Mouse (Mus musculus) left cerebral cortex, postnatal 36 days (tissue): ENCODE measurements around the gene Sh3rf1. TPM values are rescaled to one million over a fixed set of nuclear protein-coding genes. Genes with fewer than 3 reads are reported as not detected.

Experiments
- DNase-seq, 2 experiments: peaks; one replicate each; pipeline ENCODE4 v3.0.0; 2021 to 2022; ENCODE audit warnings: low spot score in 2 of 2, mixed read lengths in 1 of 2
- intact Hi-C: fragments of 180-260 bp; cut with DNase I; formaldehyde crosslinking; loops from one replicate; pipeline ENCODE4 v1.15.1; 2025
- total RNA-seq, 2 experiments: library from RNA; stranded (reverse); gene quantifications; 2 replicates each; pipeline ENCODE4 v1.2.3; 2021

Sh3rf1 gene
- 10 to 100 TPM; 37.5 to 37.8 TPM for total RNA-seq

- intact Hi-C loops = loop anchor here (5.0 to 10.0 kb wide), 3 partner anchors 131 to 263 kb away; partner anchors contain the start of gene Cbr4
- peak; percentile 80 to 84 for DNase-seq
These were observed at the start of gene Sh3rf1 for GRCm38 (mm10) chr8:61223729-61224379. Gene Sh3rf1, plus strand, starts transcription at chr8:61223872.

DNA sequence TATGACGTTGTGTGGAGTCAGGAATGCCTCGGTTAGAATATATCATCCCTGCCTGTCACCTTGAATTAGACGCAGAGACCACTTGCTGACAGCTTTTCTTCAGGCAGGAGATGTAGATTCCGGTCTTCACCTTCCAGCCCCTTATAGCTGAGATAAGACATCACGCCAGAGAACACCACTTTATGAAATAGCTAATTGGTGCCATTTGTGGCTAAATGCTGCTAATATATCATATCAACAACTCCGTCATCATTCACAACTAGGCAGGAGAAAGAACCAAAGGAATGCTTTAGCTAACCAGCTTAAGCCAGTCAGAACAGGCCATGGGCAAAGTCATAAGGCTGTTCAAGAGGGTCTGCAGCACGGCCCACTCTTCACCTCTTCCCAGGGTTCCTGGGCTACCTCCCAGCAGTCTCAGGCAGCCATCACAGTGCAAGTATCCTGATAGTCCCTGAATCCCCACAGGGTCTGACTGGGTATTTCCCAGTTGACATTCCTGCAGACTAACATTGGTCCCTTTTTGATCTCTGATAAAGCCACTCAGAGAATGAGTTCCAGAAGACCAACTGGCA, 49.7 kb upstream of the Sh3rf1 start:
- intact Hi-C loops = no loop called here
- DNase-seq = no peak

- DNase-seq = no peak
- intact Hi-C loops = no loop called here
These were observed 47.8 kb upstream of the Sh3rf1 start for GRCm38 (mm10) chr8:61175876-61176275.

DNA sequence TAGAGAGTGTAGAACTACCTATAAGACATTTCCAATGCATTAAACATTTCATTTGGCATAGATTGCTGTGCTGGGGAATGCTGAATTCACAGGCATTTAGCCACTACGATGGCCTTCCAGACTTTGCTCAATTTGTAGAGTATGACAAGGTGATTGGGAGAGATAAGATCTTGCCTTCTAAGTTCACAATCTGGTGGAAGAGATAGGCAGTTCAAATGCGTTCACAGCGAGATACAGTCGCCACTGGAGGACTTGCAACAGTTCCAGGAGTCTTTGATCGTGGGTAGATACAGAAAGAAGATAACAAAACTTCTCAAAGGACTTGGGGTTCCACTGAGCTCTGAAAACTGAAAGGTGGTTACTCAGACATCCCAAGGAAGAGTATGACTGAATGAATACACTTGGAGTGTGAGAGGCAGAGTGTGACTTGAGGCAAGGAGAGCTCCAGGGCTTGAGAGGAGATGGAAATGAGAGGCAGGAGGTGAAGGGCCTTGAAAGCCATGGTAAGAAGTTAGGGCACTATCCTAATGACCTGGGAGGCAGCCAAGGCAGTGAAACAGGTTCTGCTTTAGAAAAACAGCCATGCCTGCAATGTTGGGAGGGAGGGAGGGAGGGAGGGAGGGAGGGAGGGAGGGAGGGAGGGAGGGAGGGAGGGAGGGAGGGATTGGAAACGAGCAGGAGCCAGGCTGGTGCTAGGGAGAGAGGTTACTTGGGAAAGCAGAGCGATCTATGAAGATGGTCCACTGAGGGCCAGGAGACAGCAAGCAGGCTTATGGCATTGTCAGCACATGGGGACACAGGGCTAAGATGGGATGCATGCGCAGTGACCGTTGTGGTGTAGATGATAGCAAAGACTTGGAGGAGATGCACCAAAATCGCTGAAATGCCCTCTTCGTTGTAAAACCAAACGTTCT, 45.7 kb upstream of the Sh3rf1 start:
- intact Hi-C loops = no loop called here
- DNase-seq = no peak

GRCm38 (mm10) chr8:61178594-61179140, 45.0 kb upstream of the Sh3rf1 start:
- intact Hi-C loops = no loop called here
- DNase-seq = no peak

GRCm38 (mm10) chr8:61181592-61181991, 42.1 kb upstream of the Sh3rf1 start:
- DNase-seq = no peak
- intact Hi-C loops = no loop called here

DNA sequence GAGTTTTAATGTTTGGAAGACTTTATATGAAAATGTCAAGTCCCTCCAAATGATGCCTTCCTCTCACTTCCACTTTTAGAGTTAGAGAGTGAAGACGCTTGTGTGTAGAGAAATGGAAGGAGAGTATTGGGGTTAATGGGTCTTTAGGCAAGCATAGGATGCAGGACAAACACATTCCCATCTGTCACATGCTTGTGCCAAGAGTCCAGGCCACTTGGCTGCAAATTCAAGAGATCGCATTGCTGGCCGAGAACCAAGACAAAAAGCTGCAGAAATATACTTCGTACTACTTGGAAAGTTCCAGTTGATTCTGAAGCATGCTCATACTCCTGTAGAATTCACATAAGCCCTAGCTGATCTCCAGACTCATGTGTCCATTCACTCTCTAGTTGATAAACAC, 41.7 kb upstream of the Sh3rf1 start:
- no peak for DNase-seq
- intact Hi-C loops = no loop called here

DNA sequence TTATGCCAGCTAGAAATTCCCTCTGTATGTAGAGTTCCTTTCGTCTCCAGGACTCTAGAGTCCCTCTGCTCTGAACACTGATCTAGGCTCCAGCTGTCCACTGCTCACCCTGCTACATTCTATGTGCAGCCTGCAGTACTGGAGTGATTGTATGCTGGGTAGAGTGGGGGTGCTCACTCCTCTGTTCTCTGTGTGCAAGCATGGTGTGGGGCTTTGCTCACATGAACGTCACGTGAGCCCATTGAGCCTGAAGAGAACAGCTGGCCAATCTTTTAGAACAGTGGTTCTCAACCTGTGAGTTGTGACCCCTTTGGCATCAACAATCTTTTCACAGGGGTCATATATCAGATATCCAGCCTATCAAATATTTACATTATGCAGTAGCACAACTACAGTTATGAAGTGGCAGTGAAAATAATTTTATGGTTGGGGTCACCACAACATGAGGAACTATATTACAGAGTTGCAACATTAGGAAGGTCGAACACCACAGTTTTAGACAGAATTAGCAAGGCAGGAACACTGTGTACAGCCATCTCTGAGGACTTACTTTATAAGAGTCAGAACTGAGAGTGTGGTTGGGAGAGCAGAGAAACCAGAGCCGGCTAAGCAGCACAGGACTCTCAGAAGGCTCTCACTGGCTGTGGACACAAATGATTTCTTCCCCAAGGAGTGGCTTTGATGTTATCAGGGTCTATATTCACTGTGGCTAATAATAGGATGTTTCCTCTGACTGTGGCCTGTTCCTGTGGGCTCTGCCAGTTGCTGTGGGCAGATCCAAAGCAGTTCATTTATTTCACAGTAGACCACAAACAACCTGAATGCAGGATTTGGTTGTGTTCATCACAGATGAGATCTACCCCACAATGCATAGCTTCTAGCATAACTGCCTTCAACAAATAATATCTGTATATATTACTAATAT, 38.1 kb upstream of the Sh3rf1 start:
- intact Hi-C loops = no loop called here
- no peak for DNase-seq

- intact Hi-C loops = no loop called here
- no peak for DNase-seq
These were observed 29.3 kb upstream of the Sh3rf1 start for GRCm38 (mm10) chr8:61194306-61194925.

- no peak for DNase-seq
- intact Hi-C loops = no loop called here
These were observed 23.3 kb upstream of the Sh3rf1 start for GRCm38 (mm10) chr8:61200254-61200887.

DNA sequence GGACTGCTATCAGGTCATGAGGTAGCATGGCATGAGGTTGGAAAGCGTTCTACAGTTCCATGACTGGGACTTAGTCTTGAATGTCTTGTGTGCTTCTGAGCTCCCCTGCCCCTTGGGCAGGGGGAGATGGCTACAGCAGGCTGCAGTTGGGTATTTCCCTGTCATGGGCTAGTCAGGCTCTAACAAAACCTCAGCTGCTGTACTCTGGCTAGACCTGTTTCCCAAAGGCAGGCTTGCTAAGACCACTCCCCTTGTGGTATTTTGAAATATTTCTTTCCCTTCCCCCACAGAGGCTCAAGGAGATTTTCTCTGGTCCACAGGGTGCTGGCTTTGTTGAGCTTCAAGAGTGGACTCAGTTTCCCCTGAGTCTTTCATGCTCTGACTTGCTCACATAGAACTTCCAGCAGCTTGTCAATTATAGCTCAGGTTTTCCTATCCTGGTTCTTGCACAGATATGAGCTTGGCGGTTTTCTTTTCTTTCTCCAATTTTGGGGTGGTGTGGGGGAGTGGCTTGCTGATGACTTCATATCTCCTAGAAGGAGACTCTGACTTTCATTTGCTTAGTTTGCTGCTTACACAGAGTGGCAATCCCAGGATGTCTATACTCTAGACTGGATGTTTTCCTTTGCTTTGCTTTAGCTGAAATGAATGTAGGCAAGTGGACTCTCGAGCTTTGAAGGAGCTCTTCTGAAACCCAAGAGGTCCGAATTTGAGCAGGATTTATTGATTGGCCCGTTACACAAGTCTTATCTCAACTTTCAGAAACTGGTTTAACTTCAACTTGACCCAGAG, 20.4 kb upstream of the Sh3rf1 start:
- intact Hi-C loops = no loop called here

DNA sequence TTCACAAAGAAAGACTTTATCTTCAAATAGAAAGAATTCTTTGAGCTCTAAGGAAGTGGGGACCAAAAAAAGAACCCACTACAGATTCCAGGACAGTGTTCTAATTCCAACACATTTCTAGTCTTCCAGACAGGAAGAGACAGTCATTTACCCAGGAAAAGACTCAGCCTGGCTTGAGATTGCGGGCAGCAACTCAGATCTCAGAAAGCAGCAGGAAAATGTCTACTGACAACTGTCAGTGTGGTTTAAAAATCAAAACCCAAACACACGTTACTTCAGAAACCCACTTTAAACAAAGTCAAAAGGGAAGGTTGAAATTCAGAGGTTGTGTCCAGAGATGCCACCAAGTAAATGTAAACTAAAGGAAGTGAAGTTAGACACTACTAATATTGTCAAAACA, 16.8 kb upstream of the Sh3rf1 start:
- intact Hi-C loops = no loop called here
- no peak for DNase-seq

More for the DNA sequence above, 20.4 kb upstream of the Sh3rf1 start:
- no peak for DNase-seq

DNA sequence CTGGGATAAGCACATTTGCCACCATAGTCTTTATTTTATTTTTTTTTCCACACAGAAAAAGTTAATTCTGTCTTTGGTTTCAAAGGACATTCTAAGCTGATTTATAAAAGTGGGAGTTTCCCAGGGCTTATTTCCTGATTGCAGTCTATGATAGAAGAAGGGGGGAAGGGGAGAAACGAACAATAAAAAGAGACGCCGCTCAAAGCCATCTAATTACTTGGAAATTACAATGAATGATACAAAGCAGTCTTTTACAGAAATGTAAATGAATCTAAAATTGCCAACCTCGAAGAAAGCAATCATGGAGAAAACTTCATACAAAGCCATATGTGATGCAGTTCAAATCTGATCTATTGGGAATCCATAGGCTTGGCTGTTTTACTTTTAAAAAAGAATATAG, 16.0 kb upstream of the Sh3rf1 start:
- intact Hi-C loops = no loop called here
- DNase-seq = no peak

GRCm38 (mm10) chr8:61208719-61209118, 15.0 kb upstream of the Sh3rf1 start:
- intact Hi-C loops = no loop called here

DNA sequence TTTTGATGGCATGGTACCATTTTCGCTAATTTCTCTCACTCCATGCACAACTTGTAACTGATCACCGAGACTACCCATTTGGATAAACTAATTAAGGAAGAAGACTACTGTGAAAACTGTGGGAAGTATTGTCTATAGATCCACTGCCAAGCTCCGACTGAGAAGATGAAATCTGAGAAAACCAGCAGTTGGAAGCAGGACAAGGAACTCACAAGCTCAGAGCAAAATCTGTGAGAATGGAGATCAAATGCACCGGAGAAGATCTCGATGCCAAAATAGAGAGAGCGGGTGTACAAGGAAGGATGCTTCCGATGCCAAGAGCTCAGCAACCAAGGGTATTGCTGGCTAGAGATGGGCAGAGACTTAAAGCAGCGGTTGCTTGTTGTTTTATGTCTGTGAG, 12.8 kb upstream of the Sh3rf1 start:
- DNase-seq = peak; percentile 10 to 39
- intact Hi-C loops = no loop called here

More at GRCm38 (mm10) chr8:61208719-61209118, 15.0 kb upstream of the Sh3rf1 start:
- no peak for DNase-seq

GRCm38 (mm10) chr8:61215081-61215819, 8.4 kb upstream of the Sh3rf1 start:
- intact Hi-C loops = loop anchor here (5.0 kb wide), 1 partner anchor 93 kb away; no protein-coding TSS in a partner anchor
- no peak for DNase-seq

GRCm38 (mm10) chr8:61217017-61217416, 6.7 kb upstream of the Sh3rf1 start:
- no peak for DNase-seq
- intact Hi-C loops = loop anchor here (5.0 kb wide), 1 partner anchor 95 kb away; no protein-coding TSS in a partner anchor
